Mouse (Mus musculus) thymus, postnatal 25 days (tissue): ENCODE data around the gene Adgrl1.
A peak's percentile ranks its signal among the peaks of the same experiment; 100 is the strongest.

ENCODE experiments used
- DNase-seq: peaks from one replicate; pipeline ENCODE4 v3.0.0; 2022

Gene Adgrl1

DNA sequence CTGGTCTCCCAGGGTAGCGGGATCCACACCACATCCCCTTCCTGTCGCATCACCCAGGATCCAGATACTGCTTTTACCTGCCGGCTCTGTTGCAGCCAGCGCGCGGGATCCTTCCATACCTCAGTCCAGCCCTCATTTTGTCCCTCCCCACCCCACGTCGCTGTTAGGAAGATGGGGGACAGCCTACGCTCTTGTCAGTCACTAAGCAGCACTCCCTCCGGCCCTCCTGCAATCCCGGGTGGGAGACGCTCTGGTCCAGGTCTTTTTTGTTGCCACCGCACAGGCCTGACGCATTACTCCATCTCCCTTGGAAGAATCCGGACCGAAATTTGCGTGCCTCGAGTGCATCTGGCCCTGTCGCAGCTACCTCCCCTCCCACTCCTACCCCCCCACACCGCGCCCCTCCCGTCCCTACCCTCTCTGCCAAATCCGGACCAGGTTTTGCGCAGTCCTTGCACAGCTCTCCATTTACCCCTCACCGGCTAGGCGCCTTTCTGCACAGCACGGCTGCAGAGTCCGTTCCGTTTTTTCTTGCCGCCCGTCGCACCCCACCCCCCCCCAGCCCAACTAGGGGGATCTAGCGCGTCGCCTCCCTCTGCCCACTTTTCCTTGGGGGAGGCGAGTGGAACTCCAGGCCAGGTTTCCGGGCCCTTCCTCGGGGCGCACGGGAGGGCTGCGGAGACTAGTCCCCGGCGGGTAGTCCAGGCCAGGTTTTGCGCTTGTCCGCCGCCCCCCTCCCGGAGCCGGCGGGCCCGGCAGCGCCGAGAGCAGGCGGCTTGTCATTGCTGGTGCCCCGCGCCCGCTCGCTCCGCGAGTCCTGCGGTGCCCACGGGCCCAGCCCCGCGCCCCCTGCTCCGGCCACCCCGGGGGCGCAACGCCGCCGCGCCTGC lies at the start of gene Adgrl1:
Gene Adgrl1 (plus strand): TSS at position 743 of the 890 bp plus-strand sequence.
- DNase-seq, result peak; percentile 92

GRCm38 (mm10) chr8:83852329-83852728 lies 47.6 kb upstream of the Adgrl1 start:
- DNase-seq, result no peak

DNA sequence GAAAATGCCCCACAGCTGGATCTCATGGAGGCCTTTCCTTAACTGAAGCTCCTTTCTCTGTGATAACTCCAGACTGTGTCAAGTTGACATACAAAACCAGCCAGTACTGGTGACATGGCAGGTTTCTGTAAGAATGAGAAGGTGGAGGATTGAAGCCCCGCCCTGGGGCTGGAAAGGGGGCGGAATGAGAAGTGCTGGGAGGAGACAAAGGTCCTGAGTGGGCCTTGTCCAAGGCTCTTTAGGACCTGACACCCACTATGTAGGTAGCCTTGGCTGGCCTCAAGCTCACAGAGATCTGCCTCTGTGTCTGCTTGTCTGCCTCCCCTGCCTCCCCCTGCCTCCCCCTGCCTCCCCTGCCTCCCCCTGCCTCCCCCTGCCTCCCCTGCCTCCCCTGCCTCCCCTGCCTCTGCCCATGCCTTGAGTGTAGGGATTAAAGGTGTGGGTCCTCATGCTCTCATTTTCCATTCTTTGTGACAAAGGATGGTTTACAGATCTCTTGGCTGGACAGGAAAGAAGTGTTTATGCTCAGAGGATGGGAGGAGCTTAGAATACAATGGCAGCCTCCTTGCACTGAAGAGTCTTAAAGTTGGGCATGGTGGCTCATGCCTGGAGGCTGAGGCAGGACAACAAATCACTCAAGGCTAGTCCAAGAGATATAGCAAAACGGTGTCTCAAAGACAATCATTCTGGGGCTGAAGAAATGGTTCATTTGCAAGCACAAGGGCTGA lies 46.4 kb upstream of the Adgrl1 start:
- DNase-seq, result no peak

DNA sequence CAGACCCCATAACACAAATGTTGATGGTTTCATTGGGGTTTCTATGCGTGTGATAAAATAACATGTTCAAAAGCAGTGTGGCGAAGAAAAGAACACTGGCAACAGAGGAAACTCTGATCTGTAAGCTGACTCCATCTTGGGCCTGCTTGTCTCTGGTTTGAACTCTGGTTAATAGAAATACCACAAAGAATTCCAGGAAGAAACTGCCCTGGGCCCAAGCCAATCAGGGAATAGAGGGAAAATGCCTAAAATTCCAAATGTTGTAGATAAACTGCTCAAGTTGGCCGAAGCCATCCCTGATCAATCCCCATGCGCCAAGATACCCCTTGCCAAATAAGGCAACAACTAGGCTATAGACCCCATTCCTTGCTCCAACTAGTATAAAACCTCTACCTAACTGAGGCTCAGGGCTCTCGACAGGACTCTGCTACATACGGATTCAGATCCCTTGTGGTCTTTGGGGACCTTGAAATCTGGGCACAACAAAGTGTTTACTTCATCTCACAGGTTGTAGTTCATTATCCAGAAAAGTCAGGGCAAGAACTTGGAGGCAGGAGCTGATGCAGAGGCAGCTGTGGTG lies 43.3 kb upstream of the Adgrl1 start:
- DNase-seq, result no peak

- no peak for DNase-seq
These were observed 37.3 kb upstream of the Adgrl1 start for GRCm38 (mm10) chr8:83862439-83863268.

DNA sequence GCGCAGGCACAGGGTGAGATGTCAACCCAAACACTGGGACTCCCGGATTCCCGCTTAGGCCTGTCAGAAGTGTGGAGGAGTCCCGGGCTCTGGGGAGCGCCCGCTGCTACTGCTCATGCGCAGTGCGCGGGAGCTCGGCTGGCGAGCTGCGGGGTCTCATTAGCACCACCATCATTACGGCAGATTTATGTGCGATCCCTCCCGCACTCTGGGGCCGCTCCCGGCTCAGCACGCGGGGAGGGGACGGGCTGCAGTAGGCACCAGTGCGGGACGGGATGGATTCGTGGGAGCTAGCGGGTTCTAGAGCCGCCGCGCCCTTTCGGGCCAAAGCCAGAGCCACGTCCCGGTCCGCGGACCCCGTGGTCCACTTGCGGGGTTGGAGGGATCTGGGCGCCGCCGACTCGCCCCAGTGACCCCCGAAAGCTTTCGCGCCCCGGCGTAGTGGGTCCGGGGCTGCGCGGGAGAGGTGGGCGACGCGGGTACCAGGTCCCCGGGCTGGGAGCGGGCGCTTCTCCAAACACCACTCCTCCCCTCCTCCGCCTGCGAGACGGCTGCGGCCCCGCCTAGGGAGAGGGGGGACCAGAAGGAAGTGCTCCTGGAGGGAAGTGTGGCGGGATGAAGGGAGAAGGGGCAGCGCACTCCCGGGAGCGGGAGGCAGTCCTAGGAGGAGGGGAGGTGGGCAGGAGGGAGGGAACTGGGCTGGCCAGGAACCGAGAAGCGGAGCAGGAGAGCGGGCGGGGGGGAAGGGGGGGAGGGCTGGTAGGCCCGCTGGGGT lies 24.8 kb upstream of the Adgrl1 start:
- no peak for DNase-seq

DNA sequence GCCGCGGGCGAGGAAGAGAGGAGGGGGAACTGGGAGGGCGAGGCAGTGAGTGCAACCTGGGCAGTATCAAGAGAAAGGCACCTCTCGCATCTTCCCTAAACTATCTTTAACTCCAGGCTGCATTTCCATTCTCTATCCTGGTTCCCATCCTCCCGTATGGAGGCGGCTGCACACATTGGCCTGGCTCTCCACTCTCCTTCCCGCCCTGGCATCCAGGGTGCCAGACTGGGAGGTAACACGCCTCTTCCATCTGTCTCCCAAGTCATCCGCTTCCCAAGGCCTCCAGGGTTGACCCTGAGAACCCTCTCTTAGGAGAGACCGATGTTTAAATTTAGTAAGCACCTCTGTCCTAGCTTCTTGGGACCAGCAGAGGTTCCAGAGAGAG lies 24.3 kb upstream of the Adgrl1 start:
- DNase-seq, result no peak

DNA sequence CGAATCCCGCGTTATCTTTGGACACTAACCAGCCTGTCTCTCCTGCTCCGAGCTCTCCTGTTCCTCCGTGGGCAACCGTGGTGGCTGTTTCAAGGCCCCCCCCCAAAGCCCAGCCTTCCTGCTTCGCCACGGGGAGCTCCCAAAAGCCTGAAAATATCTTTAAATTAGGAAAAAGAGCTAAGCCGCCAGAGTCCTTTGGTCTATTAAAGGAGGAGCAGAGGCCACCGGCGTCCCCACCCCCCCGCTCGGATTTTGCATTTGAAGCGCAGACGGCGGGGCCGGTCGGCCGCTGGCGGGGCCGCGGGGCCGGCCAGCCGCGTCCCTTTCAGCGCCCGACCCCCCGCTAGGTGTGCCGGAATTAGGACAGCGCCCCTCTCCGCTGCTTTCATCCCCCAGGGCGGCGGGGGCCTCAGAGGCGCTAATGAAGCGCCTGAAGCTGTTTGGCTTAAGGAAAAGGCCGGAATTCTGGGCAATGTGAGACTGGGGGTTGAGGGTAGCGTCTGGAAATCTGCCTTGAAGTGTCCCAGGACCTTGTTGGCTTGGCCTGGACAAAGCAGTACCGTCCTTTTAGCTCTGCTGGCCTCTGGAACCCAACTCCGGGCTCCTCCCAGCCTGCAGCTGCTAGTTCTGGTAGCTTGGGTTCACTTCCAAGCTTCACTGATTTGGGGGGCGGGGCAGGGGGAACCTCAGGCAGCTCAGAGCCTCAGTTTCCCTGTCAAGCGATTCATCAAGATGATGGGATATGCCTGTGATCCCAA lies 23.6 kb upstream of the Adgrl1 start:
- no peak for DNase-seq

GRCm38 (mm10) chr8:83876838-83877223 lies 23.1 kb upstream of the Adgrl1 start:
- DNase-seq, result no peak

- DNase-seq, result no peak
These were observed 11.5 kb upstream of the Adgrl1 start for GRCm38 (mm10) chr8:83888409-83888808.

DNA sequence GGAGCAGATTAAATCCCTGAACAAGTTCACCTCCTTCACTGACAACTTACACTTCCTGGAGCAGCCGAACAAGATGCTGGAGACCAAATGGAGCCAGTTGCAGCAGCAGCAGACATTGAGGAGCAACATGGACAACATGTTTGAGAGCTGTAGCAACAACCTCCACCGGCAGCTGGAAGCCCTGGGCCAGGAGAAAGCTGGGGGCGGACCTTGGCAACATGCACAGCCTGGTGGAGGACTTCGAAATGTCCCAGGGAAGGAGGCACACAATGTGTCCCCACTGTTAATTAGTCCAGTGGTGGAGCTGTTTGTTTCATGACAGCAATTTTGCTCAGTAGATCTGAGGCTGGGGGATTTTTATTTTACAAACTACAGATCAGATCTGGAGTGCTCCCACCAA lies 7.8 kb upstream of the Adgrl1 start:
- no peak for DNase-seq

DNA sequence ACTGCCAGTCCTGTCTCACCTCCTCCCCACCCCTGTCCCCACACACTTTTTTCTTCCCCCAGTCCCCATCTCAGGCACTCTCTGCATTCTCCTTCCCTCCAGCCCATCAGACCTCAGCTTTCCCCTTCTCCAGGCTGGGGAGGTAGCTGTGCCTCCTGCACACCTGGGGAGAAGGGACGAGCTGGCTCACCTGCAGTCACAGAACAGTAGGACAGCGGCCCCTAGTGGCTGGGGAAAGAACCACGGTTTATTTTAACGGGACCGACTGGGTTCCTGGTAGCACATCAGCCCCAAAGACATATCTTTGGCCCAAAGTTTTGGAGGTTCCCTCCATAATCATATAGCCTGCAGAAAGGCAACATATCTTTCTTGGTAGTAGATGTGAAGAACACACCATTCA lies 6.0 kb upstream of the Adgrl1 start:
- DNase-seq, result peak; percentile 82

DNA sequence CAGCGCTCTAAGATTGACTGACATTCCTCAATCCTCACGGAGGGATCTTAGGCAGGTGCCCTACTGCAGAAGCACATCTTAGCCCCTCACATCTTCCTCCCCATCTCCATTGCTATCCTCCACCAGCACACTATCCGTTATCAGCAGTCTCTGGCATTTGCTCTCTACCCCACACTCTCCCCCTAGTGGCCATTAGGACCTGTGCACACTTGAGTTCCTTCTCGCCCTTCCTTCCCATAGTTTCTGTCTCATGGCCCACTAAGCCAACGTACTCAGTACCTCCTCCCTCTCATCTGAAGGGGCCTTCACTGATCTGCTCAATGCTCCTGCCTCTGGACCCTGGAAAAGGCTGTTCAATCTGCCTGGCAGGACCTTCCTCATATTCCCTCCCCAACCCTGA lies 4.0 kb upstream of the Adgrl1 start:
- DNase-seq, result peak; percentile 49

- no peak for DNase-seq
These were observed 3.4 kb upstream of the Adgrl1 start for GRCm38 (mm10) chr8:83896461-83896860.

GRCm38 (mm10) chr8:83897211-83897610 lies 2.7 kb upstream of the Adgrl1 start:
- peak; percentile 45 for DNase-seq

DNA sequence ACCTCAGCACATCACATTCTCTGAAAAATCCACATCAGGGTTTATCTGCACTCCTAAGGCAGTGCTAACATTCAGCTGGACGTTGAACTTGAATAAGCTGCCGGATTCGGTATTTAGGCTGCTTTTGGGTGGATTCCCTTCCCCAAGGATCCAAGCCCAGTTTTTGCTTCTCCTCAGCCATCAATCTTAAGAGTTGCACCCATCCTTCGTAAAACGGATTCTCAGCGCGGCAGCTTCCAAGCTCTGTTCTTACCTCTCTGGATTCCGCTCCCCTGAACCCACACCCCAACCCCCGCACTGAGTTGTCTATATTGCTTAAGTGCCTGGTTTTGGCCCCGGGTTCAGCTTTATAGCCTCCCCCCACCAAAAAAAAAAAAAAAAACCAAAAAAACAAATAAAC lies 1.4 kb upstream of the Adgrl1 start:
- no peak for DNase-seq

DNA sequence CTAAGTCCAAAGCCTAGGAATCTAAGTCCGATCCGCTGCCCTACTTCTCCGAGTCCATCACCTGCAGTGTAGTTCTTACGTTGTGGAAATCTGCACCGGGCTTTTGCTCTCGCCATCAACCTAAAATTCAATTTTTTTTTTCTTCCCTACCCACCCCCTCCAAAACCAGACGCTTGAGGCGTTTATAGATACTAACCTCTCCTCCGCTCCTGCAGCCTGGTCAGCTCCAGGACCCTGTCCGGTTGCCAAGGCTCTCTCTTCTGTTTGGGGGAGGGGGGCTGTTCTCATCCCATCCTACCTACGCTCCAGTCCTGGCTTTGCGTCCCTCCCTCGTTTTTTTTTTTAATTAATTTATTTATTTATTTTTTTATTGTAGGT lies 931 bp upstream of the Adgrl1 start:
- DNase-seq, result no peak

- DNase-seq, result no peak
These were observed 506 bp downstream of the Adgrl1 start for GRCm38 (mm10) chr8:83900266-83900956.

- DNase-seq, result peak; percentile 50
These were observed 1.0 kb downstream of the Adgrl1 start for GRCm38 (mm10) chr8:83900957-83901270.

DNA sequence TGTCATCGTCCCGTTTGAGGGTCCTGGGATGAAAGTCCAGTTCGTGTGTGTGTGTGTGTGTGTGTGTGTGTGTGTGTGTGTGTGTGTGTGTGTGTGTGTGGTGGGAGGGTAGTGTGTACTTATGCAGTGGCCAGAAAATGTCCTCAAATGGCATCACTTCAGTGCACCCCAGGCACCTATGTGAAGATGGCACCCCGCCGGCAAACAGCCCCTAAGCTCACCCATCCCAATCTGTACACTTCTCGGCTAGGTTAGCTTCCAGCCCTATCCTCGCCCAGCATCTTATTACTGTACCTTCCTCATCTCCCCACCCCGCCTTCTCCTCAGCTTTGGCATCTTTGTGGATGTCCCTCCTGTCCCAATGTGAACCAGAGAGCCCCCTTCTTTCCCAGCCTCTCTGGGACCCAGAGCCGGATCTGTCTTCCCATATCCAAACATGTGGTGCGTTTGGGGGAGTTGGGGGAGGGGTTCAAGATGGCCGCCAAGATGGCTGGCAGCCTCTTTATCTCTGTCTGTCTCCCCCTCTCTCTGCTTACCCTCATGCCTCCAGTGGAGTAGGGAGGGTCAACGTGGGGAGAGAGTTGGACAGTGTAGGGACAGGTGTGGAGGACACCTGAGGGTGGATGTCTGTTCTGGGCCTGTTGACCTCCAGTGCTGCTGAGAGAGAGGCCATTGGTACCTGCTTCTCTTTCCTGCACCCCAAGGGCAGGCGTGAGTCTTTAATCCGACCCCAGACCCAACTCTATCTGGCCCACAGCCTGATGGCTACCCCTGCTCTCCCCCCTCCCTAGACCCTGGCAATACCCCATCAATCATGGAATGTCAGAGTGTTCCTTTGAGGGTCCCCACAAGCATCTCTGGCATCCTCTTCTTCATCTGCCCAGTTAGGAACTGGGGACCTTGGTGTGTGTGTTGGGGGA lies 1.9 kb downstream of the Adgrl1 start:
- no peak for DNase-seq
